Mouse (Mus musculus) testis, adult 2 months (tissue): ENCODE measurements around the gene Reps1.

Experiments used
- CTCF ChIP-seq: fragments of 200-500 bp; IDR thresholded peaks from 2 replicates; pipeline ENCODE4 v1.5.1; 2012; ENCODE audit warnings: low read depth, mild to moderate bottlenecking, inconsistent platforms, low read length, moderate library complexity; ENCODE audit not compliant: control insufficient read depth, insufficient read depth, insufficient replicate concordance
- POLR2A ChIP-seq: fragments of 200-500 bp; IDR thresholded peaks from 2 replicates; pipeline ENCODE4 v1.6.1; 2012; ENCODE audit warnings: low read depth, mild to moderate bottlenecking, inconsistent platforms, low read length, moderate library complexity; ENCODE audit not compliant: control insufficient read depth

- TF ChIP-seq CTCF (no peak), POLR2A (no peak)
These were observed 91.6 kb downstream of the Reps1 start for GRCm38 (mm10) chr10:18147224-18147623.
